Mouse (Mus musculus): ENCODE measurements around the gene Sppl2c.

GRCm38 (mm10) chr11:104164257-104164656 lies 21.9 kb upstream of the Sppl2c start:
- TF ChIP-seq POLR2A (IDR thresholded peaks at IDR 0.05; ENCODE audit: borderline replicate concordance, low read depth, low read length) = no peak
- TF ChIP-seq CTCF (IDR thresholded peaks at IDR 0.05; ENCODE audit: low read depth, low read length) = no peak

All from bone marrow macrophage, adult 2 months (primary cell).